Mouse (Mus musculus) ZHBTc4 (cell line): ENCODE data around the gene Crocc.

Experiments
- DNase-seq: peaks from one replicate; pipeline ENCODE4 v3.0.0-alpha.2; 2011; ENCODE audit warnings: low read depth, low spot score

Crocc gene

DNA sequence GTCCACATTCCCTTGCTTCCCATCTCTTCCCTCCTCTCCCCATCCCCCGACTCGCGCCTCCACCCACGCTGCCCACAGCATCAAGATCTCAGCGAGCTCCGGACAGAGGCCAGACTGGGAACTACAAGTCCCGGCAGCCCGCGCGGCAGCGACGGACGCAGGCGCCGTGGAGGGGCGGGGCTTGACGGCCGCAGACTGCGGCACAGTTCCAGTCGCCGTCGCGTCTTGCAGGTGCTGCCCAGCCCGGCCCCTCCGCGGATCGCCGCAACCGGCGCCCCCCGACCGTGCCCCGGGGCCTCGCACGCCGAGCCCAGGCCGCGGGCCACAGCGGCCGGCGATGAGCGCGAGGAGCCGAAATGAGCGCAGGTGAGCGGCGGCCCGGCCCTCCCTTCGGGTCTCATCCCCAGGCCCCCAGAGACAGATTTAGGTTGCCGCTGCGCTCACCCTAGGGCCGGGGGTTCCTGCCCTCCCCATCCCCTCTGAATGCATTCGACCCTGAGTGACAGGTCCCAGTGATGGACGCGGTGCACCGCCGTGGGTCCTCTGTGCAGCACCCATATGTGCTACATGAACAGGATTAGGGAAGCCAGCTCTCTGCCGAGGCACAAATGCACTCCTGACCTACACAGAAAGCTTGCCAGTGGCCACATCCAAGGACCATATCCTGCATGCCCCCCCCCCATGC, 73.5 kb downstream of the Crocc start, which contains the start of gene Atp13a2:
Gene Atp13a2, plus strand, starts transcription at position 163 of the 685 bp plus-strand sequence.
- peak; percentile 92 for DNase-seq

DNA sequence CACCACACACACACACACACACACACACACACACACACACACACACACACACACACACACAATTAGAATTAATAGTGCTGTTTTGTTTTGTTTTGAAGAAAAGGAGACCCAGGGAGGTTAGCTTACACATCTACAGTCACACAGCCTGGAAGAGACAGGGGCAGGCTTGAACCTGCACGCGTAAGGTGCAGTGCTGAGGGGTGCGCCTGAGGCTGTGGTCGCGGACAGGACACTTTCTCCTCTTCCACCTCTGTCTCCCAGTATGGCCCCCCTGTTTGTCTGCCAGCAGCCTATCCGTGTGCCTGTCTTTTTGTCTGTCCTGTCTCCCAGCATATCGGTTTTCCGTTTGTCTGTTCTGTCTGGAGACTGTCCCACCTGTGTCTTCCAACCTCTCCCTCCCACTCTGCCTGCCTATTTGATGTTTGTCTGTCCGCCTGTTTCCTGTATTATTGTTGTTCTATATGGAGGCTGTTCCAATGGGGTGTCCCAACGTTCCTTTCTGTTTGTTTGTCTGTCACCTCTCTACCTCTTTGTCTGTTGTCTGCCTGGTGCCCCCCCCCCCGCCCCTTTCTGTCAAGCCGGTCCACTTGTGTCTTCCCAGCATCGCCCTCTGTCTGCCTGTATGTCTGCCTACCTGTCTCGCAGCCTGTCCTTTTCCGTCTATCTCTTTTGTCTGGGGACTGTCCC, 74.2 kb downstream of the Crocc start:
- no peak for DNase-seq

DNA sequence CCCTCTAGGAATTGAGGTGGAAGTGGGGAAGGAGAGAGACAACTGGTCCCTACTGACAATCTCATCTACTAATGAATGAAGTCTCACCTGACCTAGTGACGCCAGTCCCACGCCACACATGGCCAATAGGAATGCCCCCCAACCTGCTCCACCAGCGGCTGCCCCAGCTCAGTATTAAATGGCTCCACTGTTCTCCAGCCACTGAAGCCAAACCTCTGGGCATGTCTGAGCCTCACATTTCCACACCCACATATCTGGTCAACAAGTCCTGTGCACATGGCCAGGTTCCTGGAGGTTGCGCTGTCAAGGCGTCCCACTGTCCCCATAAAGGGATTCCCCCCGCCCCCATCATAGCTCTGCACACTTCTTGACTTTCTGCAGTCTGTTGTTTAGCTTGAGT, 75.8 kb downstream of the Crocc start:
- DNase-seq: no peak

DNA sequence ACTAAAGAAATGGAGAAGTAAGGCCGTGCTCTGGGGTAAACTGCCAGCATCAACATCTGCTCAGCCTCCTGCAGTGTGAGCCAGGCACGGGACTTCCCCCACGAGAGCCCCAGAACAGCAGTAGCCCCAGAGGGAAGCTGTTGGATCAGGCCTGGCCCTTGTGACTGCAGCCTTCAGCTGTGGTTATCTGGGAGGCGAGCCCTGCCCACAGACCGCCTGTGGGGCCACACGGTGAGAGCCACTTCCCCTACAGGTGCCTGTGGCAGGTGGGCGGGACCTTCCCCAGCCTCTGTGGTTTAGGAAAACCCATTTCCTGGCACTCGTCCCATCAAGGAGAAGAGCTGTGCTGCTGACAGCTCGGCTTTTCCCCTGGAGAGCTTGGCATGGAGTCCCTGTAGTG, 76.9 kb downstream of the Crocc start:
- peak; percentile 76 for DNase-seq

DNA sequence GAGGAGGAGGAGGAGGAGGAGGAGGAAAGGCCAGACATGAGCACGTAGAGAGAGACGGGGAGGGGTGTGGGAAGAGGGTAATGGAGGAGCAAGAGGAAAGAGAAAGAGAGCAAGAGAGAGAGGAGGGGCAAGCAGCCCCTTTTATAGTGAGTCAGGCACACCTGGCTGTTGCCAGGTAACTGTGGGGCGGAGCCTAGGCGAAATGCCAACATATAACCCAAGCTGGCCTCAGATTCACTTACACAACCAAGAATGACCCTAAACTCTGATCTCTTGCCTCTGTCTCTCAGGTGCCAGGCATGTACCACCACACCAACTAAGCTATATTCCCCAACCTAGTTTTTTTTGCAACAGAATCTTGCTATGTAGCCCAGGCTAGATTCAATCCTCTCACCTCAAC, 77.5 kb downstream of the Crocc start:
- DNase-seq: no peak

DNA sequence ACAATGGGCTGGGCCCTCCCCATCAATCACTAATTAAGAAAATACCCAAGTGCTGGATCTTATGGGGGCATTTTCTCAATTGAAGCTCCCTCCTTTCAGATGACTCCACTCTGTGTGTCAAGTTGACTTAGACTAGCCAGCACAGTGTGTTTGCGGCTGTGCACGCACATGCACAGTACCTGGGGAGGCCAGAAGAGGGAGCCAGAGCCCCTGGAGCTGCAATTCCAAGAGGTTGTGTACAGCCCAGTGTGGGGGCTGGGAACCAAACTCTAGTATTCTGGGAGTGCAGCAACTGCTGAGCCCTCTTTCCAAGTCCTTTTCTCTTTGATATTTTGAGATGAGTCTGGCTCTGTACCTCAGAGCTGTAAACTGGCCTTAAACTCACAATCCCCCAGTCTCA, 78.7 kb downstream of the Crocc start:
- DNase-seq: peak; percentile 80

DNA sequence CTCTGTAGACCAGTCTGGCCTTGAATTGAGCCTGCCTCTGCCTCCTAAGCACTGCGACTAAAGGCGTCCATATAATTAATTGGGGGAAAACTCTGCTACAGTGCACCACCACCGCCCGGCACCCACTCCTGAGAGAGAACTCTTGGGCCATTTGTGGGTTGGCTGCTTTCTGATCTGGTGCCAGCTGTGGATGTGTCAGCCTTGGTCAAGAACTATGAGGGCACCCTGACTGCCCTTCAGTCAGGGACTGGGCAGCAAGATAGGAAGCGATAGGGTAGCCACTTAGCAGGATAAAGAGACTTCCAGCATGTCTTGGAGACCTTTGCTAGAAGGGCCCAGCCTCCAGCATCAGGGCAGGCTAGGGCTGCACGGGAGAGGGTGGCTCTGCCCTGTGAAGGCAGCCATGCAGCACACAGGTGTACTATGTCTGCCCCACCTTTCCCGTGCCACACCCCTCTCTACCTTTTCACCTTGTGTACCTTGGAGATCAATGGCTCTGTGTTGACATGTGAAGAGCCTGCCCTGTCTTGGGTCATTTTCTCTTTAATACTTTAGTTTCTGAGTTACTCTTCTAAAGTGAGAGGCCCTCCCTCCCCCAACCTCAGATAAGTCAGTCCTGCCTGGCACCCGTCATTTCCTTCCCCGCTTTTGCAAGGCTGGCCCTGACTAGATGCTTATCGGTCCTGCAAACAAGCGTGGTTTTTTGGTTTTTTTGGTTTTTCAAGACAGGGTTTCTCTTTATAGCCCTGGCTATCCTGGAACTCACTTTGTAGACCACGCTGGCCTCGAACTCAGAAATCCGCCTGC, 82.3 kb downstream of the Crocc start:
- no peak for DNase-seq

DNA sequence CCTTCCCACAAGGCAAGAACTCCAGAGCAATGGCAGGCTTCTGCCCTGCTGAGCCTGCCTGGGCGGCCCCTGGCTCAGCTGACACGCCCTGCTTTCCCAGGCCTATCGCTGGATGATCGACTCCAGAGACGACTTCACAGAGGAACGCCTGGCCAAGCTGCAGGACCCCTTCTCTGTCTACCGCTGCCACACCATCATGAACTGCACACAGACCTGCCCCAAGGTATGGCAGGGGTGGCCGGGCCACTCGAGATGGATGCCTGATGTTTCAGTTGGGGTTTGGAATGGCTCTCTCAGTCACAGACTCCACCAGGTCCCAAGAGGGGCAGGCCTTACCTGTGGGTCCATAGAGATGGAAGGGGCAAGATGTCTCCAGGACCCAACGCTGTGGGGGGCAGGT, 83.1 kb downstream of the Crocc start:
- DNase-seq: peak; percentile 47

DNA sequence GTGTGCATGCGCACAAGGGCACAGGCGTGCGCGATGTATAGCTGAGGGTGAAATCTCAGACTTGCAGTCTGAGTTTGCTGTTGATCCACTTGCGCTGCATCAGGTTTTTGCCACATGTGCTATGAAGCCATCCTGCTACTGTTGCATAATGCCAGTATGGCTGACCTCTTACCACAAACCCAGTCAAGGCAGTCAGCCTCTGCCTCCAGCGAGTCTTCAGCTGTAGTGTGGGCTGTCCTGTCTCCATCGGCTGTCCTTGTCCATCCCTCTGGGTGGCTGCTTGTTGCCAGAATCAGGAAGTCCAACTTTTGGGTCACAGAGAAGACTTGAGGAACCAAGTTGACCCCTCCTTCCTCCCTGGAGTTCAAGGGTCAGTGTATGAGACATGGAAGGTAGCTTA, 85.0 kb downstream of the Crocc start:
- no peak for DNase-seq

DNA sequence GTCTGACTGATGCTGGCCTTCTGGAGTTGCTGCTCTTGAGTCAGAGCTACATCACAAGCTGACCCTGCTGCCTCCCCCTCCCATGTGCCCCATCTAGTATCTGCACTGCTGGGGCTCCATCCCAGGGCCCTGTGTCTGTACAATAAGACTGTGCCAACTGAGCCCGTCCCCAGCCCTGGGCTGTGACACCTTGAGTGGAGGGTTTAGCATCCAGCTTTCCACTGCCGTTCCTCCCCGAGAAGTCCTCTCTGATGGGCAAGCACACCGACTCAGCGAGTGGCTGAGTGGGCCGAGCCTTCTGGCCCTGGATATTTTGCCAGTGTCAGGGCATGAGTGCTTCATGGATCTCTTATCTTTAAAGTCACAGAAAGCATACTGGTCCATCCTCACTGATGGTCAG, 85.9 kb downstream of the Crocc start:
- DNase-seq: no peak

DNA sequence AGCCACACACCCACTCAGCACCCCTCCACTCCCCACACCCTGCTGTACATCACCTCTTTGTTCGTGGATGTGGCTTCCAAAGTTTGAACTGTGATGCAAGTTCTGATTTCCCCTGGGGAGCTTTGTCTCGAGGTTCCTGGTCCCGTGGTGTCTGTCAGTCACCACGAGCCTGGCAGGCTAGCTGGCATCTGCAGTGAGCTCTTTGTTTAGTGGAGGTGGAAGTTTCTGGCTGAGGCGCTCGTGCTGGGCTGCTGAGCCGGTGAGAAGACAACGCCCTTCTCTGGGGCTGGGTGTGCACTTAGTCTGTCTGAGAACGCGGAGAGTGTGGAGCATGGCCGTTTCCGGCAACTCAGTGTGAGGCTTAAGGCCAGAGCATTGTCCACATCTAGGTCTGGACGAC, 88.7 kb downstream of the Crocc start:
- no peak for DNase-seq

DNA sequence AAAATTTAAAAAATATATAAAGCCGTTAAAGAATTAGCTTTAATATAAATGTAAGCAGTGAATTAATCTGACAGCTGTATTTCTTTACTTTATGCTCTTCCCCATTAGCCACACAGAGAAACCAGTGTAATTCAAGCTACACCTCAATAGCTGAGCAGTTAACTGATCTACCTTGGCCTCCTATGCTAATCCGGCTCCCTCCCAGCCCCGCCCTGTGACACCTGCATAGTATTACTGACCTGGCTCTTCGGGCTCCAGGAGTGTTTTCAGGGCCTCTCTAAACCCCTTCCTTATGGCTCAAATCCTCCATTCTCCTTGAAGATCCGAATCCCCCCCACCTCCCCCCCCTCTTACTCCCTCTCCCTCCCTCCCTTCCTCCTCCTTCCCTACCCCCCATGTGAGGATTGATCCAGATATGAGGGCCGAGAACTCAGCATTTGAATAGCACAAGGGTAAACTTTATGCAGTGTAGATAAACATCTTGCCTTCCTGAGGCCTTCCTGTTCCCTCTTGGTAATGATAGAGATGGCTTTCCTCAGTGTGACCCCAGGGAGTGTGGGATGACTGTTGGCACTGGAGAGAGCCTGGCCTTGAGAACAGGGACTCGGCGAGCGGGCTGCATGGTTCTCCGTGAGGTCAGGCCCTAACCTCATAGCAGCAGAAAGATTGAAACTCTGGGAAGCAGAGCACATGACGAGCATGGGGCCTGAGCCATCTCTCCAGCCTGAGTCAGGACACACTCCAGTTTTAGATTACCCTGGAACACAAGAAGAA, 92.8 kb downstream of the Crocc start:
- peak; percentile 51 for DNase-seq
